ENCODE assay signal across 8 mouse cellular contexts in genomic region chr15:81989371-81990062, GRCm38 (mm10). TPM values are rescaled to one million over a fixed set of nuclear protein-coding genes. Genes with fewer than 3 reads are reported as not detected.
A peak's percentile ranks its signal among the peaks of the same experiment; 100 is the strongest.
DNase-seq lines count a peak whose midpoint lies in the region; ATAC-seq and TF ChIP-seq lines count a peak whose summit lies in the region.

No protein-coding gene starts in this region.

- no peak overlapping the region for H3K27ac ChIP-seq in CH12.LX (ENCODE audit: insufficient read depth, low read depth)
- no peak overlapping the region for H3K27ac ChIP-seq in forebrain, embryonic 14.5 days (ENCODE audit: low read depth, low read length)
- peak overlapping the region; percentile 79 for H3K27ac ChIP-seq in liver, embryonic 16.5 days (ENCODE audit: low read length)
- no peak overlapping the region for H3K27ac ChIP-seq in neural tube, embryonic 13.5 days (replicated peaks)
- no peak overlapping the region for H3K27ac ChIP-seq in testis, adult 2 months (ENCODE audit: control insufficient read depth, insufficient read depth, low read depth, low read length)

- TF ChIP-seq RAD21 in CH12.LX (IDR thresholded peaks at IDR 0.05; ENCODE audit: low read depth, low read length) = peak; percentile 92

- TF ChIP-seq CTCF in CH12.LX (conservative IDR thresholded peaks at IDR 0.05 in 1 of 2, IDR thresholded peaks at IDR 0.05 in 1 of 2; ENCODE audit: low read depth in 2 of 2, low read length in 2 of 2) = peak; percentile 48 to 97; a peak in 3 of 4 replicates
- peak; percentile 48; the same call in 1 of the 2 replicates for TF ChIP-seq CTCF in testis, adult 2 months (IDR thresholded peaks at IDR 0.05; ENCODE audit: control insufficient read depth, insufficient read depth, insufficient replicate concordance, low read depth, low read length)

- no peak overlapping the region for H3K4me3 ChIP-seq in CH12.LX (replicated peaks in 1 of 3; ENCODE audit: low read depth in 2 of 3, low read length in 2 of 3, poor library complexity in 1 of 3)
- H3K4me3 ChIP-seq in forebrain, embryonic 14.5 days (ENCODE audit: low read depth, low read length) = no peak overlapping the region
- peak overlapping the region; percentile 44 for H3K4me3 ChIP-seq in liver, embryonic 16.5 days (ENCODE audit: low read depth, low read length)
- no peak overlapping the region for H3K4me3 ChIP-seq in neural tube, embryonic 13.5 days
- no peak overlapping the region for H3K4me3 ChIP-seq in testis, adult 2 months (ENCODE audit: control insufficient read depth, low read depth, low read length)

- H3K79me2 ChIP-seq in CH12.LX (replicated peaks; ENCODE audit: control insufficient read depth, extremely low read depth, insufficient read depth, poor library complexity, severe bottlenecking) = no peaks in the 10 kb centered on the region

- ATAC-seq in forebrain, embryonic 14.5 days = peak; percentile 73
- peak; percentile 42 for ATAC-seq in liver, embryonic 16.5 days (ENCODE audit: low read depth)
- ATAC-seq in neural tube, embryonic 13.5 days (ENCODE audit: low read depth) = peak; percentile 77; the same call in 1 of the 2 replicates

- no peak for TF ChIP-seq POLR2A in CH12.LX (IDR thresholded peaks at IDR 0.05; ENCODE audit: low read depth, low read length)
- no peak for TF ChIP-seq POLR2A in testis, adult 2 months (IDR thresholded peaks at IDR 0.05; ENCODE audit: control insufficient read depth, low read depth, low read length)

- TF ChIP-seq EP300 in CH12.LX (IDR thresholded peaks at IDR 0.05; ENCODE audit: low read length) = no peak

- dilution Hi-C loops in CH12.LX (cut with MboI; ENCODE audit: extremely low pct_ligation_motif_present, extremely low pct_unique_long_range_greater_than_20kb, low sequenced_read_pairs) = no loop called here

- H3K4me1 ChIP-seq in CH12.LX (ENCODE audit: control insufficient read depth in 1 of 2, insufficient read depth in 2 of 2) = peaks cover 0 to 15% of the 10 kb centered on the region in 2 experiments; a peak in 1 of 4 replicates
- H3K4me1 ChIP-seq in forebrain, embryonic 14.5 days (ENCODE audit: control insufficient read depth, insufficient read depth, low read length) = peaks cover 10% of the 10 kb centered on the region; the same call in 1 of the 2 replicates
- H3K4me1 ChIP-seq in liver, embryonic 16.5 days (ENCODE audit: control insufficient read depth, low read depth, low read length) = peaks cover 28% of the 10 kb centered on the region
- peaks cover 13% of the 10 kb centered on the region; the same call in 1 of the 2 replicates for H3K4me1 ChIP-seq in neural tube, embryonic 13.5 days (replicated peaks)
- no peaks in the 10 kb centered on the region for H3K4me1 ChIP-seq in testis, adult 2 months (ENCODE audit: control insufficient read depth, insufficient read depth, low read length)

- intact Hi-C loops in heart, postnatal 14 days (cut with DNase I) = loop anchor here (1.0 to 10.0 kb wide), 3 partner anchors 29 to 165 kb away; partner anchors contain the start of gene Pmm1

- no peaks in the 10 kb centered on the region for H3K27me3 ChIP-seq in CH12.LX (replicated peaks)
- H3K27me3 ChIP-seq in forebrain, embryonic 14.5 days (replicated peaks; ENCODE audit: control insufficient read depth, insufficient read depth, low read length) = no peaks in the 10 kb centered on the region
- H3K27me3 ChIP-seq in liver, embryonic 16.5 days (ENCODE audit: control insufficient read depth, insufficient read depth, low read depth, low read length) = no peaks in the 10 kb centered on the region
- no peaks in the 10 kb centered on the region for H3K27me3 ChIP-seq in neural tube, embryonic 13.5 days
- H3K27me3 ChIP-seq in testis, adult 2 months (ENCODE audit: control insufficient read depth, insufficient read depth, low read length) = no peaks in the 10 kb centered on the region

- in situ Hi-C loops in CH12.LX (cut with MboI; ENCODE audit: low pct_ligation_motif_present, low pct_unique_long_range_greater_than_20kb, low sequenced_read_pairs) = no loop called here

- peak; percentile 84 for DNase-seq in CH12.LX (ENCODE audit: extremely low read depth)
- DNase-seq in c-Kit-positive CD71-positive TER-119-positive erythroid progenitor cells, embryonic 14.5 days (ENCODE audit: low spot score) = peak; percentile 92
- DNase-seq in forebrain, embryonic 14.5 days (ENCODE audit: low spot score) = peak; percentile 95
- peak; percentile 86 to 93 for DNase-seq in heart, postnatal 14 days
- peak; percentile 64 for DNase-seq in large intestine, adult 2 months (ENCODE audit: low read depth, low spot score)

- no peak overlapping the region for H3K9ac ChIP-seq in CH12.LX (ENCODE audit: insufficient read depth, low read depth)
- peak overlapping the region; percentile 25; the same call in 1 of the 2 replicates for H3K9ac ChIP-seq in forebrain, embryonic 14.5 days (ENCODE audit: low read length)
- H3K9ac ChIP-seq in liver, embryonic 16.5 days (ENCODE audit: low read depth, low read length) = peak overlapping the region; percentile 46
- H3K9ac ChIP-seq in neural tube, embryonic 13.5 days = no peak overlapping the region

- H3K9me3 ChIP-seq in CH12.LX (replicated peaks; ENCODE audit: low read length) = no peaks in the 10 kb centered on the region
- H3K9me3 ChIP-seq in forebrain, embryonic 14.5 days (replicated peaks; ENCODE audit: control insufficient read depth, low read length) = no peaks in the 10 kb centered on the region
- H3K9me3 ChIP-seq in liver, embryonic 16.5 days (replicated peaks; ENCODE audit: control insufficient read depth, low read length) = no peaks in the 10 kb centered on the region
- H3K9me3 ChIP-seq in neural tube, embryonic 13.5 days = no peaks in the 10 kb centered on the region

- peaks cover 11 to 37% of the 10 kb centered on the region in 2 experiments for H3K36me3 ChIP-seq in CH12.LX (replicated peaks in 1 of 2; ENCODE audit: control insufficient read depth in 1 of 2, insufficient read depth in 1 of 2, low read length in 1 of 2)
- H3K36me3 ChIP-seq in forebrain, embryonic 14.5 days (ENCODE audit: control insufficient read depth, insufficient read depth, low read length) = peaks cover 21% of the 10 kb centered on the region
- H3K36me3 ChIP-seq in liver, embryonic 16.5 days (ENCODE audit: control insufficient read depth, insufficient read depth) = no peaks in the 10 kb centered on the region
- H3K36me3 ChIP-seq in neural tube, embryonic 13.5 days = peaks cover 24% of the 10 kb centered on the region
- H3K36me3 ChIP-seq in testis, adult 2 months (ENCODE audit: control insufficient read depth, insufficient read depth, low read length) = no peaks in the 10 kb centered on the region; the same call in 1 of the 2 replicates

- 39% methylated on average over 11 of the region's 11 CpGs for WGBS in forebrain, embryonic 14.5 days
- WGBS in large intestine, adult 2 months = 50% methylated on average over 11 of the region's 11 CpGs
- WGBS in liver, embryonic 16.5 days (ENCODE audit: insufficient replicate concordance) = 54% methylated on average over 11 of the region's 11 CpGs
- WGBS in neural tube, embryonic 13.5 days = 42% methylated on average over 11 of the region's 11 CpGs

- H3K4me2 ChIP-seq in CH12.LX (ENCODE audit: insufficient read depth, low read depth, poor library complexity, severe bottlenecking) = no peak overlapping the region
- no peak overlapping the region for H3K4me2 ChIP-seq in forebrain, embryonic 14.5 days (ENCODE audit: low read length)
- H3K4me2 ChIP-seq in liver, embryonic 16.5 days (ENCODE audit: low read depth, low read length) = peak overlapping the region; percentile 55
- no peak overlapping the region for H3K4me2 ChIP-seq in neural tube, embryonic 13.5 days

RNA-seq across cellular contexts. Expression of gene Xrcc6, which starts 1.9 kb away (rescaled TPM):
- total RNA-seq in CH12.LX (2012; rRNA removed) (67.3 and 80.0 TPM in 2 replicates), CH12.LX (2014; rRNA removed) (79.5 and 83.5 TPM in 2 replicates)
- 80.8 and 94.0 TPM in 2 replicates for polyA plus RNA-seq in CH12.LX (2012; ENCODE audit: insufficient read length, low read depth)
- polyA plus RNA-seq in forebrain, embryonic 14.5 days (2014; fragmentation: Nextera tagmentation; extraction: Ambion mirVana) = 55.4 and 56.9 TPM in 2 replicates
- total RNA-seq in heart, postnatal 14 days (2021) = 10 to 100 TPM; 20.4 to 27.0 TPM
- polyA plus RNA-seq in large intestine, adult 2 months (2012; rRNA removed) = 16.8 and 18.9 TPM in 2 replicates
- polyA plus RNA-seq in liver, embryonic 16.5 days (2015; fragmentation: Nextera tagmentation; extraction: Ambion mirVana) = 48.4 and 52.7 TPM in 2 replicates
- polyA plus RNA-seq in neural tube, embryonic 13.5 days (2015; fragmentation: Nextera tagmentation; extraction: Ambion mirVana) = 45.0 and 46.7 TPM in 2 replicates
- 16.7 and 20.4 TPM in 2 replicates for polyA plus RNA-seq in testis, adult 2 months (2012; rRNA removed)

RNA-seq across cellular contexts. Expression of gene 1700029P11Rik, which starts 9.2 kb away (rescaled TPM):
- total RNA-seq in CH12.LX (2012; rRNA removed) = not detected in 2 replicates
- total RNA-seq in CH12.LX (2014; rRNA removed) = not detected in 2 replicates
- not detected in 2 replicates for polyA plus RNA-seq in CH12.LX (2012; ENCODE audit: insufficient read length, low read depth)
- polyA plus RNA-seq in forebrain, embryonic 14.5 days (2014; fragmentation: Nextera tagmentation; extraction: Ambion mirVana) = not detected in 2 replicates
- total RNA-seq in heart, postnatal 14 days (2021) = not detected
- not detected in 2 replicates for polyA plus RNA-seq in large intestine, adult 2 months (2012; rRNA removed)
- polyA plus RNA-seq in liver, embryonic 16.5 days (2015; fragmentation: Nextera tagmentation; extraction: Ambion mirVana) = not detected in 2 replicates
- polyA plus RNA-seq in neural tube, embryonic 13.5 days (2015; fragmentation: Nextera tagmentation; extraction: Ambion mirVana) = not detected in 2 replicates
- polyA plus RNA-seq in testis, adult 2 months (2012; rRNA removed) = 153 and 159 TPM in 2 replicates

RNA-seq across cellular contexts. Expression of gene Pmm1, which starts 28.8 kb away (rescaled TPM):
- 120 and 128 TPM in 2 replicates for total RNA-seq in CH12.LX (2012; rRNA removed)
- 48.3 and 51.8 TPM in 2 replicates for total RNA-seq in CH12.LX (2014; rRNA removed)
- polyA plus RNA-seq in CH12.LX (2012; ENCODE audit: insufficient read length, low read depth) = 140 and 153 TPM in 2 replicates
- polyA plus RNA-seq in forebrain, embryonic 14.5 days (2014; fragmentation: Nextera tagmentation; extraction: Ambion mirVana) = 92.6 and 93.3 TPM in 2 replicates
- 10 to 100 TPM; 23.0 to 28.8 TPM for total RNA-seq in heart, postnatal 14 days (2021)
- polyA plus RNA-seq in large intestine, adult 2 months (2012; rRNA removed) = 14.3 and 16.1 TPM in 2 replicates
- 13.6 and 14.9 TPM in 2 replicates for polyA plus RNA-seq in liver, embryonic 16.5 days (2015; fragmentation: Nextera tagmentation; extraction: Ambion mirVana)
- 62.2 and 75.2 TPM in 2 replicates for polyA plus RNA-seq in neural tube, embryonic 13.5 days (2015; fragmentation: Nextera tagmentation; extraction: Ambion mirVana)
- polyA plus RNA-seq in testis, adult 2 months (2012; rRNA removed) = 12.1 and 13.8 TPM in 2 replicates

RNA-seq across cellular contexts. Expression of gene Desi1, which starts 44.1 kb away (rescaled TPM):
- total RNA-seq in CH12.LX (2012; rRNA removed) (10.9 and 11.3 TPM in 2 replicates), CH12.LX (2014; rRNA removed) (7.6 and 10.0 TPM in 2 replicates)
- polyA plus RNA-seq in CH12.LX (2012; ENCODE audit: insufficient read length, low read depth) = 39.2 and 47.3 TPM in 2 replicates
- polyA plus RNA-seq in forebrain, embryonic 14.5 days (2014; fragmentation: Nextera tagmentation; extraction: Ambion mirVana) = 33.4 and 39.5 TPM in 2 replicates
- total RNA-seq in heart, postnatal 14 days (2021) = 10 to 100 TPM; 22.6 to 27.9 TPM
- 24.4 and 29.8 TPM in 2 replicates for polyA plus RNA-seq in large intestine, adult 2 months (2012; rRNA removed)
- 10.7 and 11.5 TPM in 2 replicates for polyA plus RNA-seq in liver, embryonic 16.5 days (2015; fragmentation: Nextera tagmentation; extraction: Ambion mirVana)
- polyA plus RNA-seq in neural tube, embryonic 13.5 days (2015; fragmentation: Nextera tagmentation; extraction: Ambion mirVana) = 43.4 and 46.2 TPM in 2 replicates
- polyA plus RNA-seq in testis, adult 2 months (2012; rRNA removed) = 646 and 682 TPM in 2 replicates

RNA-seq across cellular contexts. Expression of gene Csdc2, which starts 53.0 kb away (rescaled TPM):
- total RNA-seq in CH12.LX (2012; rRNA removed) = 0.08 and 0.13 TPM in 2 replicates
- not detected in 2 replicates for total RNA-seq in CH12.LX (2014; rRNA removed)
- 0.43 and 0.45 TPM in 2 replicates for polyA plus RNA-seq in CH12.LX (2012; ENCODE audit: insufficient read length, low read depth)
- polyA plus RNA-seq in forebrain, embryonic 14.5 days (2014; fragmentation: Nextera tagmentation; extraction: Ambion mirVana) = 72.8 and 110 TPM in 2 replicates
- total RNA-seq in heart, postnatal 14 days (2021) = 10 to 100 TPM; 39.6 to 60.9 TPM
- 2.0 and 2.8 TPM in 2 replicates for polyA plus RNA-seq in large intestine, adult 2 months (2012; rRNA removed)
- polyA plus RNA-seq in liver, embryonic 16.5 days (2015; fragmentation: Nextera tagmentation; extraction: Ambion mirVana) = 0.83 and 1.3 TPM in 2 replicates
- polyA plus RNA-seq in neural tube, embryonic 13.5 days (2015; fragmentation: Nextera tagmentation; extraction: Ambion mirVana) = 117 and 127 TPM in 2 replicates
- polyA plus RNA-seq in testis, adult 2 months (2012; rRNA removed) = 8.1 and 9.2 TPM in 2 replicates

Comparison
In these comparisons a context has a peak if more than half of its experiments do, and no peak if none do; other contexts are left out.
1. H3K9ac ChIP-seq: peak in forebrain, embryonic 14.5 days (single experiment) and liver, embryonic 16.5 days (single experiment); none in CH12.LX (single experiment) and neural tube, embryonic 13.5 days (single experiment).
2. RNA of gene 1700029P11Rik, which starts 9.2 kb away (polyA plus RNA-seq): 153 to 159 TPM in testis, adult 2 months; not detected in CH12.LX, not detected in forebrain, embryonic 14.5 days, not detected in large intestine, adult 2 months, not detected in liver, embryonic 16.5 days and not detected in neural tube, embryonic 13.5 days; every median in the first group is over 100 times any median in the second.
3. Peak in every context shown above with its lines, with median percentiles within 50 percentile points of each other: DNase-seq and ATAC-seq.